Mouse (Mus musculus): ENCODE data around the gene Alg12.
"Not testable (repeated sequence)": the region's sequence is repeated elsewhere in the genome, so short reads cannot be mapped to it uniquely, and the experiment has no call there.

Gene Alg12

DNA sequence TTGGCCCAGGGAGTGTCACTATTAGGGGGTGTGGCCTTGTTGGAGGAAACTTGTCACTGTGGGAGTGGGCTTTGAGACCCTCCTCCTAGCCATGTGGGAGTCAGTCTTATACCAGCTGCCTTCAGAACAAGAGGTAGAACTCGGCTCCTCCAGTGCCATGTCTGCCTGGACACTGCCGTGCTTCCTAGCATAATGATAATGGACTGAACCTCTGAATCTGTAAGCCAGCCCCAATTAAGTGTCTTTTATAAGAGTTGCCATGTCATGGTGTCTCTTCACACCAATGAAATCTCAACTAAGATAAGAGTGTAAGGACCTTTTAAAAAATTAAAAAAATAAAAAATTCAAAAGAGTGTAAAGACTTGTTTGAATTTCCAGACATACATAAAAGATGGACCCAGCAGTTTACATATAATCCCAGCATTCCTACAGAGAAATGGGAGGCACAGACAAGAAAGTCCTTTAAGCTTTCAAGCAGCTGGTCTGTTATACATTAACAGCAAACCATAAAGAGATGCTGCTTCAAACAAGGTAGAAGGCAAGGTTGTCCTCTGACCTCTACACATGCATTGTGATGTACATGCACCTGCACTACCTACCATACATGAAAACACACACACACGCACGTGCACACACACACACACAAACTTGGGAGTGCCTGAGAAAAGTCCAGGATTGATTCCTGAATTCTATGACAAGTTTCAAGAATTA lies 26.8 kb downstream of the Alg12 start:
- no peak for DNase-seq (ENCODE audit: low spot score)

DNA sequence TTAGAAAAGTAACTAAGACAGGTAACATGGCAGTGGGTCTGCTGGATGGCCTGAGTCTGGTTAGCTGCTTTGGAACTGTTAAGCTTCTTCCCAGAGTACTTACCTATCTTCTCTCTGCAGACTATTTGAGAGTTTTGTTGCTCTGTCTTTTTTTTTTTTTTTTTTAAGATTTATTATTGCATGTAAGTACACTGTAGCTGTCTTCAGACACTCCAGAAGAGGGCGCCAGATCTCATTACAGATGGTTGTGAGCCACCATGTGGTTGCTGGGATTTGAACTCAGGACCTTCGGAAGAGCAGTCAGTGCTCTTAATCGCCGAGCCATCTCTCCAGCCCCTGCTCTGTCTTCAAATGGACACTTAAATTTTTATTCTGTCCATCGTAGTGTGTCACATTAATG lies 44.5 kb downstream of the Alg12 start:
- not testable (repeated sequence) for DNase-seq (ENCODE audit: low spot score)

DNA sequence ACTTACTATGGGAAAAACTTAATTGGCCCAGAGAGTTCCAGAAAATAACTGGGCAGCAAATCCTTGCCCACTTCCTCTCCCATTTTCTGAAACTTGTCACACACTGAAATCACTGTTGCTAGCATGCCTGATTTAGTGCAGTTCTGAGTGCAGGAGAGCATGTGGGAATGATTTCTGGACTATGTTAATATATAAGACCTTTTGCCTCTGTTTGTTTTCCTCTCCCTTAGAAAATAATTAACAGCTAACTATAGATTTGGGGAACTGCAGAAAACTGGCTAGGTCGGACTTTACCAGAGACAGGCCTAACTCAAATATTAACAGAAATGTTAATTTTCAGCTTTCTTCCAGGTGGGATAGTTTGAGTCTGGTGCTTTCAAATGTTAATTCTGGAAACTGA lies 50.6 kb downstream of the Alg12 start:
- no peak for DNase-seq (ENCODE audit: low spot score)

DNA sequence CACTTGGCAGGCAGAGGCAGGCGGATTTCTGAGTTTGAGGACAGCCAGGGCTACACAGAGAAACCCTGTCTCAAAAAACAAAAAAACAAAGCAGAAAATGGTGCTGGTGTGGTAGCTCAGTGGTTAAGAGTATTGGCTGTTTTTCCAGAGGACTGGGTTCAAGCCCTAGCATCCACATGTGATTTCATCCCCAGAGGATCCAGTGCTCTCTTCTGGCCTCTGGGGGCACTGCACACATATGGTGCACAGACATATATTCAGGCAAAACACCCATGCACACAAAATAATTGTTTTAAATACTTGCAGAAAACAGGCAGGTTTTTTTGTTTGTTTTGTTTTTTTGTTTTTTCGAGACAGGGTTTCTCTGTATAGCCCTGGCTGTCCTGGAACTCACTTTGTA lies 53.0 kb downstream of the Alg12 start:
- not testable (repeated sequence) for DNase-seq (ENCODE audit: low spot score)

DNA sequence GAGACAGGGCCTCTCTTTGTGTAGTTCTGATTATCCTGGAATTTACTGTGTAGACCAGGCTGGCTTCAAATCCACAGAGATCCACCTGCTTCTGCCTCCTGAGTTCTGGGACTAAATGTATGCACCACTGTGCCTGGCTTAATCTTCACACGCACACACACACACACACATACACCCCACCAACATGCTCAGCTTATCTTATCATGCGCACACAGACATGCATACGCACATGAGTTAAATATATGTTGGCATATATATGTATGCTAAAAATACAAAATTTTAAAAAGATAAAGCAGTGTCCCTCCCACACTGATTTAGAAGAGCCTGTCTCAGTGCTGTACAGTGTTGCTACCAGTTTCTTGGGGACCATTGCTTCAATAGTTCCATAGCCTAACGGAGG lies 57.6 kb downstream of the Alg12 start:
- no peak for DNase-seq (ENCODE audit: low spot score)

DNA sequence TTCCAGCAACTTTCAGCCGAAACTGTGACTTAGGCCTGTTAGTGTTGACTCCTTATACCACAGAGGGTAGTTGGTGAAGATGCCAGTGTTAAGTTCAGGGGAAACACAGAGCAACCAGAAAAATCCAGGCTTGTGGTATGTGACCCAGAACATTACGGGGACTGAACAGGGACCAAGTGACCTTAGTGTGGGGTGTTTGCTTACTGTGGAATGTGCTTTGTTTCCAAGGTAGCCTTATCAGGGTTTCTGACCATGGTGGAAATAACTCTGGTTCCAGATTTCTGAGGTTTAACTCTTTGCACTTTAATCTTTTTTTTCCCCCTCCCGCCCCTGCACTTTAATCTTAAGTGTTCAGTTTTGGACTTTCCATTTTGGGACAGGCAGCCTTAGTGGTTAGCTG lies 61.1 kb downstream of the Alg12 start:
- no peak for DNase-seq (ENCODE audit: low spot score)

DNA sequence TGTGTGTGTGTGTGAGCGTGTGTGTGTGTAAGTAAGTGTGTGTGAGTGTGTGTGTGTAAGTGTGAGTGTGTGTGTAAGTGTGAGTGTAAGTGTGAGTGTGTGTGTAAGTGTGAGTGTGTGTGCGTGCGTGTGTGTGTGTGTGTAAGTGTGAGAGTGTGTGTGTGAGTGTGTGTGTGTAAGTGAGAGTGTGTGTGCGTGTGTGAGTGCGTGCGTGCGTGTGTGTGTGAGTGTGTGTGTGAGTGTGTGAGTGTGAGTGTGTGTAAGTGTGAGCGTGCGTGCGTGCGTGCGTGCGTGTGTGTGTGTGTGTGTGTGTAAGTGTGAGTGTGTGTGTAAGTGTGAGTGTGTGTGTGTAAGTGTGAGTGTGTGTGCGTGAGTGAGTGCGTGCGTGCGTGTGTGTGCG lies 63.4 kb downstream of the Alg12 start:
- no peak for DNase-seq (ENCODE audit: low spot score)
